Mouse (Mus musculus): Measurements from ENCODE around the gene Klf7.

Klf7 gene

GRCm38 (mm10) chr1:64066320-64067254, 55.5 kb downstream of the Klf7 start:
- in situ Hi-C loops (cut with MboI, MseI): no loop called here

DNA sequence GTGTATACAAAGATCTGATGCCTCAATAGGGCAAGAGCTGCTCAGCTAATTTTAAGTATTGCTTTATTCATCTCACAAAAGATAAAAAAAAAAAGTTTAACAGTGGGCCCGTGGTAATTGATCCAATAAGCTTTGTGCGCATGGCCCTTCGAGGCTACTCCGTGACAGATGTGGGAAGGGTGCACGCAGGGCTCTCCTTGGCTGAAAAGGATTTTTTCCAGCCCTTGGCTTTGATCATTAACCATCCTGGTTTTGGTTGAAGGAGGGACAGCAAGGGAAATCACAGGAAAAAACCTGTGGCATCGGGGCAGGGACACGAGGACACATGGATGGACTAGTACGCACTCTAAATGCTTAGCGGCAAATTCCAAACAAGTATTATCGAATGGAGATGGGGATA, 60.6 kb downstream of the Klf7 start:
- in situ Hi-C loops (cut with MboI, MseI): no loop called here

GRCm38 (mm10) chr1:64060699-64061454, 61.2 kb downstream of the Klf7 start:
- in situ Hi-C loops (cut with MboI, MseI): no loop called here

GRCm38 (mm10) chr1:64060116-64060515, 62.0 kb downstream of the Klf7 start:
- in situ Hi-C loops (cut with MboI, MseI): no loop called here

- in situ Hi-C loops (cut with MboI, MseI): no loop called here
Measured at GRCm38 (mm10) chr1:64056541-64056940, 65.5 kb downstream of the Klf7 start.

DNA sequence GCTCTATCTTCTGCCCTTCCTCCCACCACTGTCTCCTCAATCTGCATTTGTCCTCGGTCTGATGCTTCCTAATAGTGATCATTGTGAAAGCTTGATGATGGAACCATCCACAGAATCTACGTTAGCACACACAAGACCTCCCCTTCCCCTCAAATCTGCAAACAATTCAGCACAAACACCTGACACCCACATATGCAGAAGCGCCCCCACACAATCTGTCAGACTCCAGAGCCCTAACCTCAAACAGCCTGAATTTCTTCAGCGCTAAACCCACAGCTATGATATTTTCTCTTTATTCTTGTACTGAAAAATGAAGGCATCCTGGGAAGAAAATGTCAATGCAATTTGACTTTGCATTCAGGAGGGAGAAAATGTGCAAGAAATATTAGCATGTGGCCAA, 66.1 kb downstream of the Klf7 start:
- in situ Hi-C loops (cut with MboI, MseI): no loop called here

- in situ Hi-C loops (cut with MboI, MseI): no loop called here
Measured at GRCm38 (mm10) chr1:64055210-64055609, 66.9 kb downstream of the Klf7 start.

DNA sequence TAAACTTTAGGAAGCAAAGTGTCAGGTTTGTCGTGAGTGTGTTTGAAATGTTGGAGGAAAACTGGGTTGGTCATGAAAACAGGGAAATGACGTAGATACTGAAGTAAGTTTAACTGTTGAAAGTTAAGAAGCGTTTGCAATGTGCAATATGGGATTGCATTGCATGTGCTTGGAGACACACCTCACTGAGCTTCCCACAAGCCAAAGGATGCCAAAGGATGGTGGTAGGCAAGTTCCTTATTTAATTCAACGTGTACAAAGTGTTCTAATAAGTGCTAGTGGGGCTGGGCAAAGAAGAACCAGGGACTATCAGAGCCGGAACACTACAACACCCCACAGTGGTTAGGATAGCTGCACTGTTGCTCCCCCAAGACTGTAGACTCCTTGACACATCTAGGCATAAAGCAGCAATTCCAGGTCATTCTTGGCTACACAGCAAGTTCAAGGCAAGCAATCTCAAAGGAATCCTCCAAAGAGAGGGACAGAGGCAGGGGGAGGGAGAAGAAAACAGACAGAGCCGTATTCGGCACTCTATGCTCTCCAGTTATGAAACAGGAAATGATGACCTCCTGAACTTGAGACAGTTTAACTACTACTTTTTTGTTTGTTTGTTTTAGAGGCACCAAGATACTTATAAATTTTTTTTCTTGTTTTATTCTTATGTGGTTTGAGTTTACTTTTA, 69.9 kb downstream of the Klf7 start:
- in situ Hi-C loops (cut with MboI, MseI): no loop called here

DNA sequence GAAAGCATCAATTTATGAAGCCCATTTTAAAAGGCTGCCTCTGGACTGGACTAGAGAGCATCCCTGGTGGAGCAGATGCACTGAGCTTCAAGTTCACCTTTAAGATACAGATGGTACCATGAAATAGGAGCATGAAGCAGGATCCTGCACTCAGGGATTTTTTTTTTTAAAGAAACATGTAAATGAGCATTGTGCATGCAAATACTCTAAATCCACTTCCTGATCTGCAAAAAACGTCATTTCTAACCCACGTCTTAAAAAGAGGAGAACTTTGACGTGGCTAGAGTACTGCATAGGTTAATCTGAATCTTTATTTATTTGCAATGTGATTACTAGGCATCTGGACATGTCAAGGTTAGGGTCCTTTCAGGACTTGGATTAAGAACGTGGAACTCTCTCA, 73.5 kb downstream of the Klf7 start:
- in situ Hi-C loops (cut with MboI, MseI): no loop called here

GRCm38 (mm10) chr1:64046802-64047156, 75.3 kb downstream of the Klf7 start:
- in situ Hi-C loops (cut with MboI, MseI): no loop called here

DNA sequence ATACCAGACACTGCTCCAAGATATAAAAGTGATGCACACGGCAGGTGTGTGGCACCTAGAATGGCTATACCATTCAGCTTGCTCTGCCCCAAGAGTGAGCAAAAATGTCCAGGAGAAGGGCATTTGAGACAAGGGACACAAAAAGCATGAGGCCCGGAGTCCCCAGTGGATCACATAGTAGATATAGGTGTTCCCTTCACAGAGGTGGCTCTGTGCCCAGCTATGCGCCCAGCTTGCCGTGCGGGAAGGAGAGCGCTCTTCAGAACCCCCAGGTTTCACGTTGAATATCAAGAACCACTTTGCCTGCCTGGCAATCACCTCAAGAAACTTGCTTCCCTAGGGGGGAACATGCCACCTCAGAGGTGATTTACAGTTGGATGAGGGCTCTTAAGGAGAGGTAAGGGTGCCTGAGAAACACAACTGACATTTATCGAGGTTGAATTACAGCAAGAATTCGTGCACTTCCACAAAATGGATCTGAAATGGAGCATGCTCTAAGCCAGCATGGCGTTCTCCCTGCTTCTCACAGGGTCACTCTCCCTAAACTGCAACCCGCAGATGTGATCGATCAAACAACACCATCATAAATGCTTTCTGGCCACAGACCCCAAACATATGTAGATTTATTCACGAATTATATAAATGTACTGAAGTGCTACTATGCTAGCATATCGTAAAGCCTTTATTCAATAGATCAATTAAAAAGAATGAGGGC, 75.8 kb downstream of the Klf7 start:
- in situ Hi-C loops (cut with MboI, MseI): no loop called here

GRCm38 (mm10) chr1:64044577-64044976, 77.5 kb downstream of the Klf7 start:
- in situ Hi-C loops (cut with MboI, MseI): no loop called here

GRCm38 (mm10) chr1:64040831-64041383, 81.2 kb downstream of the Klf7 start:
- in situ Hi-C loops (cut with MboI, MseI): no loop called here

DNA sequence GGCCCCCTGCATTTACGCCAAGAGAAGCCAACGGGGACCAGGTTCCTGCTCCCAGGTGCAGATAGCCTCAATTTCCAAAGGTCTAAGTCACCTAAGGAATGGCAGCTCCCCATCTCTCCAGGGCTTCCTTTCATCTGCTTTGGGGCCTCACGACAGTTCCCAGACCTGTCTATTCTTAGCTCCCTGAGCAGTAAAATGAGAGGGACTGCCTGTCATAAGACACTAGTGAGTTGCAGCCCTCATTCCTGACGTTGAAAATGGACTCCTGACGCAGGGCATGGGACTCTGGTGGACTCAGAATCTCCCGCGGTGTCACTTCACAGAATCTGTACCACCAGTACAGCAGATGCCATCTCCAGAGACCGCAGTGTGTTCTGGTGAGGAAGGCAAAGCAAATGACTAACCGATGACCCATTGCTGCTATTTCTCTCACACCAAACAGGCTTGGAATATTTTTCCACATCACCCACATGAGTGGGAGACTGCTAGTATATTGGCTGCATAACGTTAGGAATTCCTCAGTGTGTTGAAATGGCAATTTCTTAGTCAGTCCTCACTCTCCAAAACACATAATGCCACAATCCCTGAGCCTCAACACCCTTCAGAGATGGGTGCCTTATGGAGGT, 81.9 kb downstream of the Klf7 start:
- in situ Hi-C loops (cut with MboI, MseI): no loop called here

GRCm38 (mm10) chr1:64038343-64038742, 83.7 kb downstream of the Klf7 start:
- in situ Hi-C loops (cut with MboI, MseI): no loop called here

GRCm38 (mm10) chr1:64037800-64038199, 84.3 kb downstream of the Klf7 start:
- in situ Hi-C loops (cut with MboI, MseI): no loop called here

DNA sequence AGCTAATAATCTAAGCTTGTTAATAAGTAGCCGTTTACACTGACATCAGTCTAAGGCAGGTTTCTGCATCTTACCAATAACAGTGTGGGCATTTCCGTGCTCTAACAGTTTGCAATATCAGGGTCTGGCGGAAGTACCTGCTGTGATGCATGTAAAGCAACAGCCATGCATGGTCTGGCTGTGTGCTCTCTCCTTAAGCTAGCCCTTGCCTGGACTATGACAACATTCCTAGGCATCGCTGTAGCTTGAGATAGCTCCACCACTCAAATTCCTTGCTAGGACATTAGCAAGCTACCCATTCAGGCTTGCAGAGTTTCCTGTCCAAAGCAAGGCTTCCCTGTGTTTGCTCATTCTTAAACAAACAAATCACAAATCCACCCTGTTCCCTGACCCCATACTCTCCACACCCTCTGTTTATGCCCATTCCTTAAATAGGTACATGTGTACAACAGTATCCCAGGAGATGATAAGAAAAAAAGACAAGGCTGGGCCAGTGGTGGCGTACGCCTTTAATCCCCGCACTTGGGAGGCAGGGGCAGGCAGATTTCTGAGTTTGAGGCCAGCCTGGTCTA, 85.1 kb downstream of the Klf7 start:
- in situ Hi-C loops (cut with MboI, MseI): no loop called here

DNA sequence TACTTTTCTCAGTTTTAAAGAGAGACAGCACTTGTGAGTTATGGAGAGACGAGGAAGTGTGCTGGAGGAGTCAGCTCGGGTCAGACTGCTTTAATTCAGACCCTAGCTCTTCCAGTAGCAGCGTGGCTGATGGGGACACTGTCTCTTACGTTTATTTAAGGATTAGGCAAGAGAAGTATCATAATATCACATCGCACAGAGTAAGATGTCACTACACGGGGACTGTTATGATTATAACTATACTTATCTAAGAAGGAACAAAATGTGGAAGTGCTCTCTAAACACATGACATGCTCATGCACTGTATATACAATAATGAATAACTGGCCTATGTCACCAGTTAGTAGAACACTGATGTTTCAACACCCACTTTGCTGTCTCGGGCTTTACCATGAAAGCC, 86.3 kb downstream of the Klf7 start:
- in situ Hi-C loops (cut with MboI, MseI): no loop called here

DNA sequence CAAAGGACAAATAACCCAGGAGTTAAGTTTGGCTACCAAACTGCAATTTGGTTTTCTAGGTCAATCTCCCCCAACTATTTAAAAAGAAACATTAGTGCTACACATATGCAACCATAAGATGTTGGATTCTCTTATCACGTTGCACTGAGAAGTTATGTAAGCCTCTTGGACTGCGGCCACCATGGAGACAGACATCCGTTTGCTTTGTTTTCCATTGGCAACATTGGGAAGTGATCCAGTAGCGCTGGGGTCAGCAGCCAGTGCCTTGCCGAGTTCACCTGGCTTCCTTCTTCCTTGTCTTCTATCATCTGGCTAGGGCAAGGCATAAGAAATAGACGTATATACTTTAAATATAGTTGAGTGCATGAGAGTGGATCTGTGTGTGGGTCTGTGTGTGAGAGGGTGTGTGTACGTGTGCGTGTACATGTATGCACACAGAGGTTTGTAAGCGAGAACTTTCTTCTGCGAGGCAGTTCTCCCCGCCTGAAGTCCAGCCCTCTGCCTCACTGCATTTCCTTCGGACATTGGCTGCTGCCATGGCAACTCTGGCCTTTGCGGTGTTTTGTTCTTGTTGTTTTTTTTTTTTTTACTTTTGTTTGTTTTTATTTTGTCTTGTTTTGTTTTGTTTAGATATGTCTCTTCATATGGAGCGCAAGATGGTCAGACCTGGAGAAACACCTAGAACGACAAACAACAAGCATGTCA, 86.8 kb downstream of the Klf7 start:
- in situ Hi-C loops (cut with MboI, MseI): no loop called here
